Mouse (Mus musculus): ENCODE measurements at regions not wholly inside any gene's neighbourhood (a gene's known extent, or its start where the extent isn't known, plus 50 kb on each side); places are given as distances from the start of the nearest gene placed in this dataset.

DNA sequence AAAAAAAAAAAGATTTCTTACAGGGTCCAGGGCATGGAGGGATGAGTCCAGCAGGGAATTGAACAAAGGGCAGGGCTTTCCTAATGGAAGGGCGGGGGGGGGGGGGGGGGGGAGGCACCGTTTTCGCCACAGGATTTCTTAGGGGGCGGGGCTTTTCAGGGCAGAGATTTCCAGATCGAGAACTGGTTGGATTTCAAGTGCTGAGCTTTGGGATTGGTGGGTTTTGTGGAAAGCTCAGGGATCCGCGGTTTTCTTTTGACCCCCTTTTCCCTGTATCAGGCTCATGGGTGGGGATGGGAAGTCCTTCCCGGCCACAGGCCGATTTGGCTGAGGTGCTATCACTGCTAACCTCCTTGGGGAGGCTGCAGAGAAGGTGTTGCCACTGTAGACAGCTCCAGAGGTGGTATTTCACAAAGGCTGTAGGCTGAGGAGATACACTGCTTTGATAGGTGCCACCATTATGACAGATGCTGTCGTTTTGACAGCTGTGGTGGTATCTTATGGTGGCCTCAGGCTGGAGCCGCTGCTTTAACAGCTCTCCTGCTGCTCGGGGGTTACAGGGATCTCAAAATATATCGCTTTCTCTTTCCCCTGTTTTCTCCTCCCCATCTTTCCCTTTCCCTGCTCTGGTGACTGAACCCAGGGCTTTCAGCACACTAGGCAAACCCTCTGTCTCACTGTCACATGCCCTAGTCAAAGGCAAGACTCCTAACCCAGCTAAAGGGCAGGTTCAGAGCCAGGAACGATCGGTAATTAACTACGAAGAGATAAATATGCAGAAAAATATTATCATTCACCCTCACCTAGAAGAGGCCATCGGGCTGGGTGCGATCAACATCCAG lies 97.8 kb upstream of the Sertad2 start:
- intact Hi-C loops (cut with DNase I), result no loop called here

DNA sequence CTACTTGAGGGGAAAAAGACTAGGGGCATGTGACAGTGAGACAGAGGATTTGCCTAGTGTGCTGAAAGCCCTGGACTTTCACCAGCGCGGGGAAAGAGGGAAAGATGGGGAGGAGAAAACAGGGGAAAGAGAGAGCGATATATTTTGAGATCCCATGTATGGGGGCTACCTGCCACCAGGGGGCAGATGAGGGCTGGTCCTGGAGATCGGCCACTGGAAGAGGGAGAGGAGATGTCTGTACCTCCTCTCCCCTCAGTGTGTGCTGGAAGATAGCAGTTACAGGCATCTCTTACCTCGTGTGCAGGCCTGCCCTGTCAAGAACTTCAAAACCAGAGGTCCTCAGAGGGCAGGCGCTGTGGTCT lies 97.2 kb upstream of the Sertad2 start:
- Histone ChIP-seq H3K27ac (no peak overlapping the region), H3K4me3 (peak overlapping the region; percentile 56)
- intact Hi-C loops (cut with DNase I), result loop anchor here (2.0 kb wide), 1 partner anchor 245 kb away; no protein-coding TSS in a partner anchor
- peak; percentile 78 for TF ChIP-seq CTCF (IDR thresholded peaks at IDR 0.05)
- peak; percentile 74 for DNase-seq

More for the DNA sequence above, 97.8 kb upstream of the Sertad2 start:
- DNase-seq, result no peak
- no peak overlapping the region for H3K27ac ChIP-seq
- TF ChIP-seq CTCF (IDR thresholded peaks at IDR 0.05), result no peak
- H3K4me3 ChIP-seq, result peak overlapping the region; percentile 56

DNA sequence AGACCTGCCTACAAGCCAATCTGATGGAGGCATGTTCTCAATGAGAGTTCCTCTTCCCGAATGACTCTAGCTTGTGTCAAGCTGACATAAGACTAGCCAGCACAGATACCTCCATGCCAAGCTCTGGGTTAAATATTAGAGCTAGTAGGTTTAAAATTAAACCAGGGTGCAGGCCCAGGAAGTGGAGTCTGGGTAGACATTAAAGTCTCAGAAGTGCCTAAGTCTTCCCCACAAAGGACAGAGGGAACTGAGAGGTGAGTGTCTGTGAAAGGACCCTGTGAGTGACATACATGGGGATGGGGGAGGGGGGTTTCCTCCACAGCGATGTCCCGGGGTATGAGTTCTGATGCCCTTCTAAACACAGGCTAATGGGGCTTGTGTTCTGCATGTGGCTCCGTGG lies 90.2 kb upstream of the Sertad2 start:
- no peak for TF ChIP-seq CTCF (IDR thresholded peaks at IDR 0.05)
- DNase-seq, result no peak
- no peak overlapping the region for H3K27ac ChIP-seq
- intact Hi-C loops (cut with DNase I), result loop anchor here (10.0 kb wide), 1 partner anchor 462 kb away; no protein-coding TSS in a partner anchor
- no peak overlapping the region for H3K4me3 ChIP-seq

DNA sequence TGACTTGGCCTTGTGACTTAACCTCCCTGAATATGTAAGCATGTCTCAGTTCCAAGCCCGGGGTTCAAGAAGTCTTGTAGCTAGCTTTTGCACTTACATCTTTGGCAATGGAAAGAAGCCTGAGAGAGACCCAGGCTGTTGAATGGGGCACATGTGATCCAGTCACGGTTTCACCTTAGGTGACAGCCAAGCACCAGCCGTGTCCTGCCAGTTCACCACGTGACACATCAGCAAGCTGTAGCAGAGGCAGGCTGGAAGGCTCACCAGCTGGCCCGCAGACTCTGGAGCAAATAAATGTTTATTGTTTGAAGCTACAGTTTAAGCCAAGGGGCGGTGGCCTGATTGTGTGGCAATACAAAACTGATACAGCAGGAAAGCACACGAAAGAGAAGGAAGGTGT lies 89.3 kb upstream of the Sertad2 start:
- intact Hi-C loops (cut with DNase I), result loop anchor here (1.0 to 10.0 kb wide), 4 partner anchors 183 to 461 kb away; no protein-coding TSS in a partner anchor
- H3K4me3 ChIP-seq, result no peak overlapping the region
- no peak overlapping the region for H3K27ac ChIP-seq
- no peak for DNase-seq
- no peak for TF ChIP-seq CTCF (IDR thresholded peaks at IDR 0.05)

DNA sequence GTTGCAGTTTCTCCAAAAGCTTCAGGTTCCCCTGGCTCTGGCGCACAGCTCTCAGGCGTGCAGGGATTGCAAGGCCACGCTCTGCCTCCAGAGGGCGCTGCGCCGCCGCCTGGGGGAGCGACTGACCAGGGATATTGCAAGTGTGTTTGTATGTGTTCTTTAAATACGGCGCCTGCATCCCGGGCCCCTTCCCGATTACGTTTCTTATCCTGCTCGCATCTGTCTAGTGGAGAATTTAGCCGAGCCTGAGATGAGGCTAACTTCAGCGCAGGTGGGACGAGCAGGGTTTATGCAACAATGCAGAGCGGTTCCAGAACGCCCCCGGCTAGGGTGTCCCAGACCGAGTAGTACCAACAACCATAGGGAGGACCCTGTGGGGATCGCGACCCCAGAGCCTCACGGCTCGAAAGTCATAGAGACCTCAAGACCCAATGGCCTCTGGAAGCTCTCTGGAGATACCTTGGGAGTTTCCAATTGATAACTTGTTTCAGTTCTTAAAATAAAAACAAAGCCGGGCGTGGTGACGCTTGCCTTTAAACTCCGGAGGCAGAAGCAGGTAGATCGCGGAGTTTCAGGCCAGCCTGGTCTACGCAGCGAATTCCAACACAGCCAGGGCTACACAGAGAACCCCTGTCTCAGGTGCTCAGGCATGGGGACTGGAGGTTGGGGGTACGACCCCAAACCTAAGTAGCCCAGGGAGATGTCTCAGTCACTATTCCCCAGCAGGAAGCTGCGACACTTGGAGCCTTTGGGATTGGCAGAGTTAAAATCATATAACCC lies 87.8 kb upstream of the Sertad2 start:
- peak; percentile 88 for DNase-seq
- no peak; the same call in 1 of the 2 replicates for TF ChIP-seq CTCF (IDR thresholded peaks at IDR 0.05)
- Histone ChIP-seq H3K4me3 (peak overlapping the region; percentile 84), H3K27ac (peak overlapping the region; percentile 36)
- intact Hi-C loops (cut with DNase I), result loop anchor here (2.0 to 10.0 kb wide), 4 partner anchors 82 to 460 kb away; no protein-coding TSS in a partner anchor

DNA sequence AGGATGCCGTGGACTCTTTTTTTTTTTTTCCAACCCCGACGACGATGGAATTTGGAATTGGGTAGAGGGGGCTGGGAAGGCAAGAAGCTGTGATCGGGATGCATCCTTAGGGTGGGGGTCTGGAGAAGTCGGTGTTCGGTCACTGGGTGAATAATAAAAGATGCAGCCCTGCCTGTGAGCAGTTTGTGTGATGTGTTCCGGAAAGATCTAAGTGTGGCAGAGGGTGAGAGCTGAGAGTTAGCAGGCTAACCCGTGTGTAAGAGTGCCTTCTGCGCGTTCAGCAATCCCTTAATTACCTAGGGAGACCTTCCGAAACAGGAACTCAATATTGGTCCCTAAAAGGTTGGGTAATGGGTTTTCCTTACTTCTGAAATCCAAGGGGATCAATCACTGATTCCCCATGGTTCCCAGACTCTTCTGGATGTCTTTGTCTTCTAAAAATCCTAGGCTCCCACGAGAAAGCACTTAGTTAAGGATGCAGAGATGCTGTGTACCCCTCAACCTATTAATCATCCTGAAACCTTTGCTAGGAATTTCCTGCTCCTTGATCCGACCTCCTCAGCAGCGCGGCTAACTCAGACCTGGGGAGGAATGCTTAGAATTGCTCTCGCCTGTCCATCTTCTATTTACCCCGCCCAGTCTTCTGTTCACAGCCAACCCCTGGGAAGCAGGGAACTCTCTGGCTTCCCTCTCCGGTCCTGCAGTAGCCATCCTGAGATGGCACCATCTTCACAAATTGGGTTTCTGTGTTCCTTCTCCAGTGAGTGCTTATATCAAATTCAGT lies 87.0 kb upstream of the Sertad2 start:
- no peak overlapping the region for H3K27ac ChIP-seq
- peak overlapping the region; percentile 84 for H3K4me3 ChIP-seq
- intact Hi-C loops (cut with DNase I), result loop anchor here (2.0 to 10.0 kb wide), 4 partner anchors 81 to 459 kb away; no protein-coding TSS in a partner anchor
- no peak for TF ChIP-seq CTCF (IDR thresholded peaks at IDR 0.05)
- DNase-seq, result no peak

DNA sequence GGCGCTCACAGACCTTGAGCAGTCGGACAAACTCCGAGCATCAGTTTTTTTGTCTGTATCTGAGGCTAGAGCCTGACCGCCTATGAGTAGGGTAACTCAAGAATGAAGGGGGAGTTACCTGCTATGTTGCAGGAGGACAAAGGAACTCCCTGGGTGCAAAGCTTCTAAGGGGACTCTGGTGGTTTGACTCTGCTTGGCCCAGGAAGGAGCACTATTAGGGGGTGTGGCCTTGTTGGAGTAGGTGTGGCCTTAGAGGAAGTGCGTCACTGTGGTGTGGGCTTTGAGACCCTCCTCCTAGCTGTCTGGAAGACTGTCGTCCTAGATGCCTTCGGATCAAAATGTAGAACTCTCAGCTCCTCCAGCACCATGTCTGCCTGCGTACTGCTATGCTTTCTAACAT lies 83.9 kb upstream of the Sertad2 start:
- TF ChIP-seq CTCF (IDR thresholded peaks at IDR 0.05), result no peak
- Histone ChIP-seq H3K27ac (no peak overlapping the region), H3K4me3 (no peak overlapping the region)
- DNase-seq, result no peak
- intact Hi-C loops (cut with DNase I), result loop anchor here (5.0 to 10.0 kb wide), 2 partner anchors 78 to 456 kb away; no protein-coding TSS in a partner anchor

DNA sequence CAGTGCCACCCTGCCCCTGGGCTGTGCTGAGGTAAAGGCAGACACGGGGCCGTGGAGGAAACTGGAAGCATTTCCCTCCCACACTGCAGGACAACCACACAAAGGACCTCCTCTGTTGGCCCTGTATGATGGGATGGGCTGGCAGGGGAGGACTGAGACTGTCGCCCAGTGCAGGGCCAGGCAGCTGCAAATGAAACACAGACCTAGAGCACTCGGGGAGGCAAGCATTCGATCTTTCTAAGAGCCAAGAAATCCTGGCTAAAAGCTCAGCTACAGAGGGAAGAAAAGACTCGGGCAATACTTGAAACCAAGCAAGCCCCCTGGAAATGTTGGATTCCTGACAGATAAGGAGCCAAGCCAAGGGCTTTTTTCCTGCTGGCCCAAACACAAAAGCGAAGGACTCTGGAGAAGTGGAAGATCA lies 82.5 kb upstream of the Sertad2 start:
- peak overlapping the region; percentile 30; the same call in 1 of the 2 replicates for H3K4me3 ChIP-seq
- H3K27ac ChIP-seq, result peak overlapping the region; percentile 25
- TF ChIP-seq CTCF (IDR thresholded peaks at IDR 0.05), result no peak
- peak; percentile 37 for DNase-seq
- intact Hi-C loops (cut with DNase I), result no loop called here

DNA sequence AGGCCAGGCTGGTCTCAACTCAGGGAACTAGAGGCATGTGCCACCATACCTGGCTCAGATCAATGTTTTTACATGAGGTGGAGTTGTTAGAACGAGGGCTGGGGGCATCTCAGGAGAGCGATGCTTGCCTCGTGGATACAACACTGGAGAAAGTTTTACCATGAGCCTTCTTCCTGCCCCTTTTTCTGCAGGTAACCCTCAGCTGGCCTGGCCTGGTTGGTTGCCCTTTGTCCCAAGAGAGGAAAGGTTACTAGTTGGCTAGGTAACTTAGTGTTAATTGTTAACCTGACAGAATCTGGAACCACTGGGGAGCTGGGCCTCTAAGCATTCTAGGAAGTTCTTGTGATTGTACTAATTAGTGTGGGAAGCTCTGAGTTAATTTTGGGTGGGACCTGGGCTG lies 81.0 kb upstream of the Sertad2 start:
- TF ChIP-seq CTCF (IDR thresholded peaks at IDR 0.05), result no peak
- H3K27ac ChIP-seq, result no peak overlapping the region
- no peak overlapping the region for H3K4me3 ChIP-seq
- DNase-seq, result no peak
- intact Hi-C loops (cut with DNase I), result no loop called here

DNA sequence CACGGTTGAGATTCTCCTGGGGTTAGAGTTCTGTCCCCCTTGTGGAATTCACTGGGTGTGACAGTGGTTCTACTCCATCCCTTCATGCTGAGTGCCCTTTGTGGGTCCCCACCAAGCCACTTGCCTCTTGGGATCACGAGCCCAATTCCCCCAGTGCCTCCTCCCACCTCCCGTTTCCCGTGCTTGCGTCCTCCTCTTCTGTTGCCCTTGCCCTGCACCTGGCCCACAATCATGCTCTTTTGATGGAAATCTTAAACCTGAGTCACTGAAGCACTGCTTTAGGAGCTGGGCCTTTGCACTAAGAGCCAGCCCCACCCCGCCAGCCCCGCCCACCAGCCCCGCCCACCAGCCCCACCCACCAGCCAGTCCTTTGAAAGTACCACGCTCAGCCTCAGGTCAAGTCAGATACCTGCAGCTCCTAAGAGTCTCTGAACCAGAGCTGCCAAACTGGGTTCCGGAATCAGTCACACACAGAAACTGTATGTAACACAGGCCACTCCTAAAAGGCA lies 79.8 kb upstream of the Sertad2 start:
- intact Hi-C loops (cut with DNase I), result no loop called here
- H3K4me3 ChIP-seq, result no peak overlapping the region
- DNase-seq, result no peak
- no peak overlapping the region for H3K27ac ChIP-seq
- TF ChIP-seq CTCF (IDR thresholded peaks at IDR 0.05), result no peak

DNA sequence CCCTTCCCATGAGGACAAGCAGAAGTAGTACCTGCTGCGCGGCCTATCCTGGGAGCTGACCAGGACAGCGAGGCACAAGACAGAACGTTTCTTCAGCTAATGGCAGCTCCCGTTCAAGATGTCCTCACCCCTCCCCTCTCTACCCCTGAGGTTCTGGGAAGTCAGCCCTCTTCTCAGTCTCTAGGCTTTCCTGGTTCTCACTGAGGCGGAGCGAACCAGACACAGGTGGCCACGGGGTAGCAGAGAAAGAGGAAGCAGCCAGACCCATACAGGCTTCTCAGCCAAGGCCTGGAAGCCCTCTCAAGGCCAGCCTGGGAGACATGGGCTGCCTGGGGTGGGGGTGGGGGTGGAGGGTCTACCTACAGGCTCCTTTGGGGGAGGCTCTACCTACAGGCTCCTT lies 78.5 kb upstream of the Sertad2 start:
- intact Hi-C loops (cut with DNase I), result no loop called here
- no peak for TF ChIP-seq CTCF (IDR thresholded peaks at IDR 0.05)
- no peak for DNase-seq
- no peak overlapping the region for H3K27ac ChIP-seq
- no peak overlapping the region for H3K4me3 ChIP-seq

DNA sequence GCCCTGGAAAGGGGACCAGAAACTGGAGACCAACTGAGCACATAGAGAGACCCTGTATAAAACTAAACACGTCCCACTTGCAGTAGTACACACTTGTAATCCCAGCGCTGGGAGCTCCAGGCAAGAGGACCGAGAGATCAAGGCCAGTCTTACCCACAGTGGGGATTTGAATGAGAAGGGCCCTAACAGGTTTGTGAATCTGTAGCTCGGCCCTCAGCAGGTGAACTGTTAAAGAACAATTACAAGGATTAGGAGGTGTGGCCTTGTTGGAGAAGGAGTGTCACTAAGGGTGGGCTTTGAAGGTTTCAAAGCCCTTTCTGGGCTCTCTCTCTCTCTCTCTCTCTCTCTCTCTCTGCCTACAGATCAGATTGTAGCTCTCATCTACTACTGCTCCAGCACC lies 76.5 kb upstream of the Sertad2 start:
- no peak overlapping the region for H3K27ac ChIP-seq
- H3K4me3 ChIP-seq, result no peak overlapping the region
- no peak for TF ChIP-seq CTCF (IDR thresholded peaks at IDR 0.05)
- no peak for DNase-seq
- intact Hi-C loops (cut with DNase I), result no loop called here
